Mouse (Mus musculus): ENCODE measurements around the gene H2-DMb2. TPM values are rescaled to one million over a fixed set of nuclear protein-coding genes. Genes with fewer than 3 reads are reported as not detected.
A peak's percentile ranks its signal among the peaks of the same experiment; 100 is the strongest.
"Not testable (repeated sequence)": the region's sequence is repeated elsewhere in the genome, so short reads cannot be mapped to it uniquely, and the experiment has no call there.

The H2-DMb2 gene
- polyA plus RNA-seq, 1 experiment from 2014 or later, result 0.91 TPM

GRCm38 (mm10) chr17:34143461-34143860 is 354 bp downstream of the H2-DMb2 start:
- Histone ChIP-seq H3K4me3 (ENCODE audit: low read depth, low read length) (no peak overlapping the region), H3K36me3 (ENCODE audit: insufficient read depth) (no peaks in the 10 kb centered on the region), H3K9ac (no peak overlapping the region), H3K4me1 (ENCODE audit: insufficient read depth) (no peaks in the 10 kb centered on the region), H3K27me3 (ENCODE audit: insufficient read depth, low read length) (peaks cover 18% of the 10 kb centered on the region; the same call in 1 of the 2 replicates), H3K27ac (ENCODE audit: low read depth) (no peak overlapping the region), H3K4me2 (no peak overlapping the region), H3K9me3 (ENCODE audit: low read depth, low read length) (no peaks in the 10 kb centered on the region)
- ATAC-seq (ENCODE audit: insufficient read depth) (no peak), DNase-seq (no peak)
- 51% methylated on average over 5 of the region's 5 CpGs for WGBS
- no peak for TF ChIP-seq CTCF (IDR thresholded peaks at IDR 0.05; ENCODE audit: low read depth)

GRCm38 (mm10) chr17:34144221-34144620 is 1.1 kb downstream of the H2-DMb2 start:
- not testable (repeated sequence) for H3K9me3 ChIP-seq (ENCODE audit: low read depth, low read length); H3K4me2 ChIP-seq; DNase-seq; H3K36me3 ChIP-seq (ENCODE audit: insufficient read depth); H3K9ac ChIP-seq; H3K27ac ChIP-seq (ENCODE audit: low read depth); H3K4me3 ChIP-seq (ENCODE audit: low read depth, low read length); H3K4me1 ChIP-seq (ENCODE audit: insufficient read depth); ATAC-seq (ENCODE audit: insufficient read depth)
- WGBS, result 91% methylated on average over 4 of the region's 4 CpGs
- peaks cover 12% of the 10 kb centered on the region; the same call in 1 of the 2 replicates for H3K27me3 ChIP-seq (ENCODE audit: insufficient read depth, low read length)

- WGBS, result 75% methylated on average over 3 of the region's 3 CpGs
- no peaks in the 10 kb centered on the region for H3K9me3 ChIP-seq (ENCODE audit: low read depth, low read length)
- H3K27ac ChIP-seq (ENCODE audit: low read depth), result no peak overlapping the region
- ATAC-seq (ENCODE audit: insufficient read depth) (no peak), DNase-seq (no peak)
- no peak overlapping the region for H3K4me2 ChIP-seq
- H3K27me3 ChIP-seq (ENCODE audit: insufficient read depth, low read length), result peaks cover 9% of the 10 kb centered on the region; the same call in 1 of the 2 replicates
- H3K4me1 ChIP-seq (ENCODE audit: insufficient read depth), result no peaks in the 10 kb centered on the region
- no peak overlapping the region for H3K9ac ChIP-seq
- no peak overlapping the region for H3K4me3 ChIP-seq (ENCODE audit: low read depth, low read length)
- TF ChIP-seq CTCF (IDR thresholded peaks at IDR 0.05; ENCODE audit: low read depth), result no peak
- H3K36me3 ChIP-seq (ENCODE audit: insufficient read depth), result no peaks in the 10 kb centered on the region
Observed at GRCm38 (mm10) chr17:34144960-34145371, 1.9 kb downstream of the H2-DMb2 start.

GRCm38 (mm10) chr17:34152923-34153322 is 9.8 kb downstream of the H2-DMb2 start, which contains the start of gene H2-DMb1:
TSS of gene H2-DMb1 (plus strand) at chr17:34153072.
- Histone ChIP-seq H3K27me3 (ENCODE audit: insufficient read depth, low read length) (no peaks in the 10 kb centered on the region), H3K9me3 (ENCODE audit: low read depth, low read length) (no peaks in the 10 kb centered on the region), H3K4me1 (ENCODE audit: insufficient read depth) (no peaks in the 10 kb centered on the region), H3K27ac (ENCODE audit: low read depth) (no peak within 1 kb of the TSS), H3K4me3 (ENCODE audit: low read depth, low read length) (no peak within 1 kb of the TSS), H3K9ac (no peak within 1 kb of the TSS), H3K36me3 (ENCODE audit: insufficient read depth) (no peaks in the 10 kb centered on the region), H3K4me2 (no peak within 1 kb of the TSS)
- peak; percentile 79 for DNase-seq
- no peak for TF ChIP-seq CTCF (IDR thresholded peaks at IDR 0.05; ENCODE audit: low read depth)
- 54% methylated on average over 4 of the region's 4 CpGs for WGBS
- ATAC-seq (ENCODE audit: insufficient read depth), result no peak

GRCm38 (mm10) chr17:34155534-34155933 is 12.4 kb downstream of the H2-DMb2 start:
- no peak for TF ChIP-seq CTCF (IDR thresholded peaks at IDR 0.05; ENCODE audit: low read depth)
- no peak overlapping the region for H3K9ac ChIP-seq
- no peak overlapping the region for H3K4me3 ChIP-seq (ENCODE audit: low read depth, low read length)
- H3K27ac ChIP-seq (ENCODE audit: low read depth), result no peak overlapping the region
- H3K4me1 ChIP-seq (ENCODE audit: insufficient read depth), result no peaks in the 10 kb centered on the region
- H3K4me2 ChIP-seq, result no peak overlapping the region
- H3K27me3 ChIP-seq (ENCODE audit: insufficient read depth, low read length), result no peaks in the 10 kb centered on the region
- no peaks in the 10 kb centered on the region for H3K9me3 ChIP-seq (ENCODE audit: low read depth, low read length)
- H3K36me3 ChIP-seq (ENCODE audit: insufficient read depth), result no peaks in the 10 kb centered on the region
- no peak for ATAC-seq (ENCODE audit: insufficient read depth)
- no peak for DNase-seq
- WGBS, result 39% methylated on average over 5 of the region's 5 CpGs

- H3K36me3 ChIP-seq (ENCODE audit: insufficient read depth), result no peaks in the 10 kb centered on the region
- WGBS, result 29% methylated on average over 9 of the region's 9 CpGs
- H3K9ac ChIP-seq, result no peak overlapping the region
- H3K4me2 ChIP-seq, result no peak overlapping the region
- peak; percentile 48 for TF ChIP-seq CTCF (IDR thresholded peaks at IDR 0.05; ENCODE audit: low read depth)
- ATAC-seq (ENCODE audit: insufficient read depth) (no peak), DNase-seq (peak; percentile 35)
- H3K27me3 ChIP-seq (ENCODE audit: insufficient read depth, low read length), result no peaks in the 10 kb centered on the region
- H3K4me3 ChIP-seq (ENCODE audit: low read depth, low read length), result no peak overlapping the region
- H3K27ac ChIP-seq (ENCODE audit: low read depth), result no peak overlapping the region
- H3K9me3 ChIP-seq (ENCODE audit: low read depth, low read length), result no peaks in the 10 kb centered on the region
- H3K4me1 ChIP-seq (ENCODE audit: insufficient read depth), result no peaks in the 10 kb centered on the region
Observed at GRCm38 (mm10) chr17:34164202-34164895, 21.2 kb downstream of the H2-DMb2 start.

- no peak overlapping the region for H3K4me3 ChIP-seq (ENCODE audit: low read depth, low read length)
- WGBS, result 66% methylated on average over 6 of the region's 6 CpGs
- ATAC-seq (ENCODE audit: insufficient read depth) (no peak), DNase-seq (no peak)
- H3K4me2 ChIP-seq, result no peak overlapping the region
- H3K9ac ChIP-seq, result no peak overlapping the region
- no peaks in the 10 kb centered on the region for H3K36me3 ChIP-seq (ENCODE audit: insufficient read depth)
- H3K27me3 ChIP-seq (ENCODE audit: insufficient read depth, low read length), result no peaks in the 10 kb centered on the region
- no peaks in the 10 kb centered on the region for H3K4me1 ChIP-seq (ENCODE audit: insufficient read depth)
- peak; percentile 31 for TF ChIP-seq CTCF (IDR thresholded peaks at IDR 0.05; ENCODE audit: low read depth)
- no peak overlapping the region for H3K27ac ChIP-seq (ENCODE audit: low read depth)
- no peaks in the 10 kb centered on the region for H3K9me3 ChIP-seq (ENCODE audit: low read depth, low read length)
Observed at GRCm38 (mm10) chr17:34165033-34165730, 22.1 kb downstream of the H2-DMb2 start.
